Comparison of ENCODE assay signal across 1 mouse cellular context in the genomic region with DNA sequence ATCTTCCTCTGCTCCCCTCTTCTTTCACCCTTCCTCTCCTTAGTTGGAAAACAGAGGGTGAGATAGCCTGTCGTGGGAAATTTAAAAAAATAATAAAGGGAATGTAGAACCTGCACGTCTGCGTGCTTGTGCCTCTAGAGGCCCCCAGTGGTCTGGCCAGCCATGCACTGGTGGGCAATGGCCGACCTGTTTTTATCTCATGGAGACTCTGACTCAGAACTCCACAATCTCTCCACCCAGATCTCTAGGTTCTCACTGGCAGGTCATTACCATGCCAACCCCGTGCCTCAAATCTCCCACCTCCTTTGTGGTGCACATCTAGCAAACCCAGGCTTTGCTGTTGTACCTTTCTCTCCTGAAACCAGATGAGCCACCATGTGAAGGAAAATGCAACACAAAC.
TF ChIP-seq lines count a peak whose summit lies in the region.

No protein-coding gene starts in this region.

TF ChIP-seq in ES-E14, 5 proteins besides CTCF, POLR2A, EP300 and RAD21:
- no peak for TF ChIP-seq ZC3H11A (IDR thresholded peaks at IDR 0.05; ENCODE audit: borderline replicate concordance, low read depth, low read length)
- TF ChIP-seq CHD2 (IDR thresholded peaks at IDR 0.05; ENCODE audit: low read depth, low read length), result no peak
- no peak for TF ChIP-seq HCFC1 (IDR thresholded peaks at IDR 0.05; ENCODE audit: borderline replicate concordance, insufficient read depth, low read length)
- TF ChIP-seq ZNF384 (IDR thresholded peaks at IDR 0.05; ENCODE audit: low read depth, low read length), result no peak
- TF ChIP-seq MAFK (IDR thresholded peaks at IDR 0.05; ENCODE audit: insufficient read depth, low read depth, low read length), result no peak
